Mouse (Mus musculus) lung, adult 18-20 months (tissue): ENCODE measurements around the gene Zranb3.

Experiments used
- DNase-seq, 2 experiments: peaks; one replicate each; pipeline ENCODE4 v3.0.0; 2022; ENCODE audit warnings: mixed read lengths in 2 of 2

Gene Zranb3

DNA sequence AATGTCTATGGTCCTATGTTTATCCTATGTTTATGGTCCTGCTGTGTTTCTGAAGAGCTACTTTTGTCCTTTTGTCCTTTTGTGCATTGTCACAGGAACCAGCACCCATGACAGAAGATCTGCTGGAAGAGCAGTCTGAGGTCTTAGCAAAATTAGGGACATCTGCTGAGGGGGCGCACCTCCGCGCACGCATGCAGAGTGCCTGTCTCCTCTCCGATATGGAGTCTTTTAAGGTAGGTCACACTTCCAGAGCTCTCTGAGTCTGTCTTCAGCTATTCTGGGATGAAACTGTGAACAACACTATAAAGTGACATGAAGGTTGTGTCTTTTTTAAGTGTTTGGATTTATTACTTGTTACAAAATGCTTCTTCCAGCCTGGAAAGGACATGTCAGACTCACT is 168.5 kb downstream of the Zranb3 start:
- no peak for DNase-seq

DNA sequence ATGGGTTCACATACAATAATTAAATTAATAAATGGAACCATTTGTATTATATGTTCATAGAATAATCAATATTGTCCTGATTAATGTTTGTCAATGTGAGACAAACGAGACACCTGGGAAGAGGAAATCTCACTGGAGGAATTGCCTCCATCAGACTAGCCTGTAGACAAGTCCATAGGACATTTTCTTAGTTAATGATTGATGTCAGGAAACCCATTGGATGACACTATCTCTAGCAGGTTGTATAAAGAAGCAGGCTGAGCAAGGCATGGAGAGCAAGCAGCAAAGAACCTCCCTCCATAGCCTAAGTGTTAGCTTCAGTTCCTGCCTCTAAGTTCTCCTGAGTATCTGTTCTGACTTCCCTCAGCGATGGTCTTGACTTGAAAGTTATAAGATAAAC is 169.4 kb downstream of the Zranb3 start:
- DNase-seq = no peak

DNA sequence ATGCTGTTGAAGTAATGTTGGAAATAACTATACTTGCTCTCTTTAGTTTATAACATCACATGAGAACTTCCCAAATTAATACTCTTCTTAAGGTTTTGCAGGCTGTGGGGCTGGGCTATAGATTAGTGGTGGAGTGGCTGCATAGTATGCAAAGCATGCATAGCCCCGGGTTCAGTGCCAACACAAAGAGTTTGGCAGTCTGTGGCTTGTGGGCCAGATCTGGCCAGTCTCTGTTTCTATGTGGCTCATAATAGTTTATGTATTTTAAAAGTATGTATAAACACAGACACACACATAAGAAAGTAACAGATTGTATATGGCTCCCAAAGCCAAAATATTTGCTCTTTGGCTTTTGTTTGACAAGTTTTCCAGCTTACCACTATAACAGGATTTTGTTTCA is 187.0 kb downstream of the Zranb3 start:
- DNase-seq = no peak

DNA sequence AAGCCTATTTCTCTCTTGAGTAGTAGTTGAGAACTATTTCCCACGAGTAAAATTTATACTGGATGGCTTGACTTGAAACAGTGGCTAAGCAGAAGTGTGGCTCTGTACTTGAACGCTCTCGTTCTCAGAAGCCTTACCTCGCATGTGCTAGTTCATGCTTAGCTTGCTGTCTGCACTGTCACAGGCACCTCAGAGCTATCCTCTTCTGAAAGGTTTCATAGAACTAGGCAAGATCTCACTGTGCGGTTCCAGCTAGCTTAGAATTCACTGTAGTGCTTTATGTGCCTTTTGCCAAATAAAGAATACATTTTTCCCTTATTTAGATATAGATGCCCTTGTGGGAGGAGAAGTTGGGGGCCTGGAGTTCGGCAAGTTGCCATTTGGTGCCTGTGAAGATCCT is 187.5 kb downstream of the Zranb3 start:
- no peak for DNase-seq

DNA sequence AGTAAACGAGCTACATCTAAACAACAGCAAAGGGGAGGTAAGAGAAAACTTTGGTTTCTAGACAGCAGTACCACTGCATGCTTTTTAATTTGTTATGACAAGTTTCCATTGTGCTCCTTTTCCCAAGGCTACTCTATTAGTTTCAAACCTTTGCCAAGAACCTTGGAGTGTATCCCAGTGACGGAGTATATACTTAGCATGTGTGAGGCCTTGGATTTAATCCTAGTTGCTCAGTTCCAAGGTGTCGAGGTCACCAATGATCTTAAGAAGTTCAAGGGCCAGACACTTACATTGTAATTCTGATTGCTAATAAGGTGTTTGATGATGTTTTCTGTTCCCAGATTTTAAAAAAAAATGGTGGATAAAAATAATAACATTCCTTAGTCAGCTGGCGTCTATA is 189.7 kb downstream of the Zranb3 start:
- no peak for DNase-seq

DNA sequence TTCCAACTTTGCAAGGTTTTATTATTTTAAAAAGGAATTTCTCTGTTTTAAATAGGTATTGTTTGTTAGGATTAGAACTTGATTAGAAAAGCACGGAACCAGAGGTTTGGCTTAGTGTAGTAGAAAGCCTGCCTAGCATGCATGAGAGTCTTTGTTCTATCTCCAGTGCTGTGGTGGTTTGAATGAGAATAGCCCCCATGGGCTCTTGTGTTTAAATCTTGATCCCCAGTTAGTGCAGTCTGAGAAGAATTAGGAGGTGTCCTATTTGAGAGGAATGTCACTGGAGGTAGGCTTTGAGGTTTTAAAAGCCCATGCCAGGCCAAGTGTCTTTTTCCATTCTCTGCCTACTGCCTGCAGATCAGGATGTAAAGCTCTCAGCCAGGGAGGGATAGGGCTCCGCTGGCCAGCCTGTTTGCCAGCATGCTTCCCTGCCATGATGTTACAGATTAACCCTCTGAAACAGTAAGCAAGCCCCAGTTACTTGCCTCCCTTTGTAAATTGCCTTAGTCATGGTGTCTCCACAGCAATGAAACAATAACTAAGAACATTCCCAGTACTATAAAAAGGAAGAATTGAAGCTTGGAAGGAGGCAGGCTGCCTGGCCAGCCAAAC is 198.0 kb downstream of the Zranb3 start:
- no peak for DNase-seq
